Mouse (Mus musculus): ENCODE measurements around the gene Olfr1390.
"Not testable (repeated sequence)": the region's sequence is repeated elsewhere in the genome, so short reads cannot be mapped to it uniquely, and the experiment has no call there.

Olfr1390 gene

DNA sequence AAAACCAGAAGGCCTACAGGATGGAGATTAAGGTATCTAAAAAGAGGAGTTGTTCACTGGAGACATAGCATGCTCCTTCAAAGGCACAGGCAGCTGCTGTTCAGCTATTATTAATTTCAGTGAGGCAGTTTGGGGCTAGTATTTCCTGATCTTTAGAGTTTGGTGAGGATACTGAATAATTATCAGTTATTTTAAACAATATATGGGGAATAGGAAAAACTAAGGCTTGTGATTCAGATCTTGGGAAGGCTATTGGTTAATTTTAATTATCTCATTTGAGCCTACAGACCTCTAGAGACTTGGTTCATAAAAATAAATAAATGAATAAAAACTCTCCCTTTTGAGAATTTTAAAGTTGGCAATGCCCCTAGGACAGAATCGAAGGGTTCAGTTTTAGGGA lies at the start of gene Olfr1390:
TSS of gene Olfr1390 (plus strand) at position 301 of the 400 bp plus-strand sequence.
- DNase-seq (ENCODE audit: low spot score in 2 of 2), result no peak

DNA sequence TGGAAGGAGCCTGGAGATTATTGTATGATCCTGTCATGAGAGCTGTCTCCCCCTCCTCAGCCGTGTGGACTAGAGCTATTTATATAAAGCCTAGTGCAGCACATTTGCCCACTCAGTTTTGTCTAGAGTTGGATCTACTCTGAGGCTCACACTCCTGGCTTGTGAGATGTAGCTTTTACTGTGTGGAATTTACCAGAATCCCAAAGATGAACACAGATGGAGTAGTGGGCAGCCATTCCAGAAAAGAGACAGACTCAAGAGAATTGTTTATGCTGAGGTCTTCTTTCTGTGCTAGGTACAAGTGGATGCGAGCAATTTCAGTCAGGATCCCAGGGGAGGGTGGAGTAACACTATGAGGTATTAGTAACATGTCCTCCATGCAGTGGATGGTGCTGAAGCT lies 47.7 kb upstream of the Olfr1390 start:
- DNase-seq (ENCODE audit: low spot score in 2 of 2), result no peak

DNA sequence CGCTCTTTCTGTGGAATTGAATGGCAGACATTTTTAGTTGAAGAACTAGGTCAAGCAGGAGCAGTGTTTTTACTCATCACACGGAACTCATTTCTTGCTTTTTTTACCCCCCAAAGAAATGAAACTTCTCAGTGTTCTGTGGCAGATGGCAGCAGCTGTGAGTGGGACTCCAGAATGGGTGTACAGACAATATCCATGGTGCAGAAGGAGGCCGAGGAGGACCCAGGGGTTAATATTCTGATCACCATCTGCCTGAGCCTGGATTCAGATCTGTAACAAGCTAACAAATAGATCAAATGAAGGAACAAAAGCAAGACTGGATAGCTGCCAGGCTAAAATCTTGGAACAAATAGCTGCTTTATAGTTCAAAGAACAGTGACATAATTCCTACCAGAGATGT lies 42.2 kb upstream of the Olfr1390 start:
- no peak for DNase-seq (ENCODE audit: low spot score in 2 of 2)

DNA sequence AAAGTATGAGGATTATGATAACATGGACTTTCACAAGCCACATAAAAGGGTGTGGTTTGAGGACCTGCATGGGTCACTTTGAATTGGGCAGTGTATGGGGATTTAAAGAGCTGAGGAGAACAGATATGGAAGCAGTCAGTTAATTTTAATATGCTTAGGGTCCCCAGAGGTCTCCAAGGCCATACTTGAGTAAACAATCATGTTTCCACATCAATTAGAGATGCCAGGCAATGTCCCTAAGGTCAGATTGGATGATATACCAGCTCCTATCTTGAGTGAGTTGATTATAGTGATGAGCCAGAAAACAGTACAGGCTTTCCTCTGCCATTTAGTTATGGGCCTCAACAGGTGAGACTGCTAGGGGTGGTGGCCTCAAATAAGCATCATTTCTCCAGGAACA lies 30.5 kb upstream of the Olfr1390 start, which contains the start of gene Olfr10:
TSS of gene Olfr10 (plus strand) at position 301 of the 400 bp plus-strand sequence.
- no peak for DNase-seq (ENCODE audit: low spot score in 2 of 2)

DNA sequence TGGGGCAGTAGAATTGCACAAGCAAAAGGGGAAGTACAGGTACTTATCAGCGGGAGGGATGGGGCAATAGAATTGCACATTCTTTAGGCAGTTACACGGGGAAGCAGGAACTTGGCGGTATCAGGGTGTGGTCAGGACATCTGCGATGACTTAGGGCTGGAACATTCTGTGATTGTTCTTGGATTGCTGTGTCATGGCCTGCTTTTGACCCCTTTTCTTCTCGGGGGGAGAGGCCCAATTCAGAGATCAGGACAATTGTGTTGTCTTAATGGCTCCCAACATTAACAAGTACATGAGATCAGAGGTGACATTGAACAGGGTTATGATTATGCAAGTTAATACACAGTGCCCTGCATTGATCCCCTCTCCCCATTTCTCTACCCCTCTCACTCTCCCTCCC lies 26.4 kb upstream of the Olfr1390 start:
- DNase-seq (ENCODE audit: low spot score in 2 of 2), result not testable (repeated sequence)

DNA sequence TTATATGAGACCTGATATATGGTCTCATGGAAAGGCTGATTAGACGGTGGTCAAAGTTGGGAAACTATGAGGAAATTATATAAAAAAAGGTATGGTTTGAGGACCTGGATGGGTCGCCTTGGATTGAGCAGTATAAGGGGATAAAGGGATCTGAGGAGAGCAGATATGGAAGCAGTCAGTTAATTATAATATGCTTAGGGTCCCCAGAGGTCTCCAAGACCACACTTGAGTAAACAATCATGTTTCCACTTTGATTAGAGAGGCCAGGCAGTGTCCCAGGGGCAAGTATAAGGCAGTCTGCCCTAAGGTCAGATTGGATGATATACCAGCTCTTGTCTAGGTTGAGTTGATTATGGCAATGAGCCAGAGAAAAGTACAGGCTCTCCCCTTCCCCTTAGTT lies 12.5 kb upstream of the Olfr1390 start, which contains the start of gene Olfr1391:
TSS of gene Olfr1391 (plus strand) at position 301 of the 400 bp plus-strand sequence.
- no peak for DNase-seq (ENCODE audit: low spot score in 2 of 2)

DNA sequence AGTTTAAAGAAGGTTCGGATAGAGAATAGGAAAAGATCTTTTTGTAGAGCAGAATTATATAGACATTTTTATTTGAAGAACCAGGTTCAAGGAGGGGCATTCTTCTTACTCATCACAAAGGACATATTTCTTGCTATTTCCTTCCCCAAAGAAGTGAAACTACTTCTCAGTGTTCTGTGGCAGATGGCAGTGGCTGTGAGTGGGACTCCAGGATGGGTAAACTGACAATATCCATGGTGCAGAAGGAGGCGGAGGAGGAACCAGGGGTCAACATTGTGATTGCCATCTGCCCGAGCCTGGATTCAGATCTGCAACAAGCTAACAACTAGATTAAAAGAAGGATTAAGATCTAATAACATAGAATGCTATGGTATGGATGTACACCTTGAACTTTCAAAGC lies 8.3 kb upstream of the Olfr1390 start:
- DNase-seq (ENCODE audit: low spot score in 2 of 2), result no peak

DNA sequence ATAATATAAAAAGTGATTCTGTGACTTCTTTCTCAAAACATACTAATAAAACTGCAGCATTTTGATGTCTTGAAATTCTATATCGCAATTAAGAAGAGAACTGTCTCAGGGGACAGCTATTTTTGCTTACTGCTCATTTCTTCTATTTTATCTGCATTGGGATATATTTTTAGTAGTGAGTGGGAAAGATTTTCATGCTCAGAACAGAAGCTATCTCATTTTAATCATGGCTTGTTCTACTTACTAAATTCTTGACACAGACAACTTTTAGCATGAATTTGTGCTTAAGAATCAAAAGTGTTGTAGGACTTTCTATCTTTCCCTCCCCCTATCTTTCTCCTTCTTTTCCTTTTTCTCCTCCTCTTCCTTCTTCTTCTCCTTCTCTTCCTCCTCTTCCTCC lies 5.3 kb upstream of the Olfr1390 start:
- no peak for DNase-seq (ENCODE audit: low spot score in 2 of 2)

DNA sequence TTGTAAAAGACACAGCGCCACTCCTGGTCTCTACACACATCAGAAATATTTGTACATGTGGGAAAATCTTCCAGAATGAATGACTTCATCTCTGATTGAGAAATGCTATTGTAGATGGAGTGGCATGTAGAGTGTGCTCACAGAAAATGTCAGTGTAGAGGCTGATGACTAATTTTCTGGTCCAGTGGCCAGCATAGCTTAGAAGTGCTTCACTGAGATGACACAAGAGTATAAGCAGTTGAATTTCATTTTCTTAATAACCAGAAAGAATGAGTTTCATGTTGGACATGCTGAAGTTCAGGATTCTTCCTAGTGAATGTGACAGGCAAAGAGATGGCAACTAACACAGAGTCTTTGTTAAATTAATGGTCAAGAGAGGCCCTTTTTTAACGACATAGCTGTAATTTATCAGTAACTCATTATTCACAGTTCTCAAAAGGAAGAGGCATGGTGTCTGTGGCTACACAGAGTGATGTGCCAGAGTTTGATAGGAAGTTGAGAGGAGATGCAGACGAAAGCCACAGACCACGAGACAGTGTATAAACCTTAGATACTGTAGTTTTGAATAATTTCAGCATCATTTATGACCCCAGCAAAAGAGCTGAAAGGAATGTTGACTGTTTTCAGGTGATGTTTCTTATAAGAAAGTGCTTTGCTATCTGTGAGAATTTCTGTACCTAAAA lies 2.3 kb downstream of the Olfr1390 start:
- DNase-seq (ENCODE audit: low spot score in 2 of 2), result no peak

DNA sequence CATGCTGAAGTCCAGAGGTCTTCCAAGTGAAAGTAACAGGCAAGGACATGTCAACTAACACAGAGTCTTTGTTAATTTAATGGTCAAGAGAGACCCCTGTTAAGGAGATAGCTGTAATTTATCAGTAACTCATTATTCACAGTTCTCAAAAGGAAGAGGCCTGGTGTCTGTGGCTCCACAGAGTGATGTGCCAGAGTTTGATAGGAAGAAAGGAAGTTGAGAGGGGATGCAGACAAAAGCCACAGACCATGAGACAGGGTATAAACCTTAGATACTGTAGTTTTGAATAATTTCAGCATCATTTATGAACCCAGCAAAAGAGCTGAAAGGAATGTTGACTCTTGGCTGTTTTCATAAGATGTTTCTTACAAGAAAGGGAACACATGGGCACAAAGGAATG lies 48.1 kb downstream of the Olfr1390 start:
- no peak for DNase-seq (ENCODE audit: low spot score in 2 of 2)

DNA sequence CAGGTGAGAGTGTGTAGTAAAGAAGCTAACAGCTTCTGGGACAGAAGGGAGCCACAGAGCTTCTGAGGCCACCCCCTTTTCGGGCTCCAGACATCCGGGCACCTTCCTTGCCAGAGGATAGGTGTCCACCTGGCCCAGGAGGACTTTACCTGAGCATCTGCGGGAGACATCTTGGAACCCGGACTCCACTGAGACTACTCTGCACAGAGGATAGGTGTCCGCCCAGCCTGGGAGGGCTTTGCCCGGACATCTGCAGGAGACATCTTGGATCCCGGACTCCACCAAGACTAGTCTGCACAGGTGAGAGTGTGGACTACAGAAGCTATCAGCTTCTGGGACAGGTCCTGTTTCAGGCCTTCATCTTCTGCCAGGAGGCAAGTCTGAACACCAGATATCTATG lies 51.1 kb downstream of the Olfr1390 start:
- DNase-seq (ENCODE audit: low spot score in 2 of 2), result not testable (repeated sequence)

All from spleen, postnatal 10 days (tissue).